Mouse (Mus musculus) kidney, embryonic 15.5 days (tissue): ENCODE results near the gene Sema3f. TPM values are rescaled to one million over a fixed set of nuclear protein-coding genes. Genes with fewer than 3 reads are reported as not detected.

Experiments used
- ATAC-seq: fragments of 200-750 bp; cut with Nextera tagmentation; replicated peaks from 2 replicates; pipeline ENCODE4 v1.8.0; 2017; ENCODE audit warnings: moderate TSS enrichment; ENCODE audit not compliant: low FRiP score
- H3K27ac ChIP-seq: fragments of 300-500 bp; sonication (generic); 2 replicates; pipeline ENCODE4 v1.5.1; 2015; ENCODE audit warnings: mild to moderate bottlenecking, inconsistent platforms
- H3K27me3 ChIP-seq: fragments of 300-500 bp; sonication (generic); 2 replicates; pipeline ENCODE4 v1.6.1; 2015; ENCODE audit warnings: inconsistent platforms
- H3K36me3 ChIP-seq: fragments of 300-500 bp; sonication (generic); 2 replicates; pipeline ENCODE4 v1.6.1; 2015; ENCODE audit warnings: inconsistent platforms
- H3K4me1 ChIP-seq: fragments of 300-500 bp; sonication (generic); 2 replicates; pipeline ENCODE4 v1.6.1; 2015; ENCODE audit warnings: inconsistent platforms
- H3K4me2 ChIP-seq: fragments of 300-500 bp; sonication (generic); 2 replicates; pipeline ENCODE4 v1.6.1; 2015; ENCODE audit warnings: moderate library complexity, mild to moderate bottlenecking, inconsistent platforms
- H3K4me3 ChIP-seq: fragments of 300-500 bp; sonication (generic); replicated peaks from 2 replicates; pipeline ENCODE4 v1.5.1; 2015; ENCODE audit warnings: mild to moderate bottlenecking, inconsistent platforms
- H3K9ac ChIP-seq: fragments of 300-500 bp; sonication (generic); 2 replicates; pipeline ENCODE4 v1.6.1; 2015; ENCODE audit warnings: mild to moderate bottlenecking, inconsistent platforms
- H3K9me3 ChIP-seq: fragments of 300-500 bp; sonication (generic); replicated peaks from 2 replicates; pipeline ENCODE4 v1.6.1; 2016; ENCODE audit warnings: inconsistent platforms
- WGBS: fragments of 180-500 bp; shearing (Covaris S2); methylation state at CpG from one replicate; pipeline ENCODE4 v1.1.7; 2015; ENCODE audit warnings: mixed read lengths; 5-methylcytosine and 5-hydroxymethylcytosine counted together
- polyA plus RNA-seq: library from polyadenylated mRNA; unstranded; fragments of >200 nt; fragmentation: Nextera tagmentation; extraction: Ambion mirVana; gene quantifications from 2 replicates; pipeline ENCODE4 v1.2.1, GENCODE M21; 2015

Sema3f gene
- polyA plus RNA-seq, 1 experiment from 2014 or later = 23.9 TPM

DNA sequence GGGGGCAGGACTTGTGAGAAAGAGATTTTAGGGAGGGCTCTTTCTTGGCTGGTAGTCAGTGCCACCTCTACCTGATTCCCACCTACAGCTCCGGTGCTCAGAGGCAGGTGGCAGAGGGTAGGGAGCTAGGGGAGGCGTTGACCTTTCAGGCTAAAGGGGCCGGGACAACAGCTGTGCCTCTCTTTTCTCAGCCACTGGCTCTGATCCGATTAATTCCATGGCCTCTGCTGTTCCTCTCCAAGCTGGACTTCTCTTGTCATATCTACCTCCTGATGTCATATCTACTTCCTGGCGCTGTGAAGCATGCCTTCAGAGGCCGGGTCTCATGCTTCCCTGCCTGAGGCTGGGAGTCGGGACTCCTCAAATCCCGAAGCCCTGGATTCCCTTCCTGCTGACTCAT, 42.3 kb downstream of the Sema3f start:
- no peaks in the 10 kb centered on the region for H3K9me3 ChIP-seq
- no peak overlapping the region for H3K9ac ChIP-seq
- no peak overlapping the region for H3K4me3 ChIP-seq
- H3K4me2 ChIP-seq = peak overlapping the region; percentile 93
- 38% methylated on average over 8 of the region's 8 CpGs for WGBS
- H3K36me3 ChIP-seq = no peaks in the 10 kb centered on the region
- peaks cover 57% of the 10 kb centered on the region for H3K4me1 ChIP-seq
- no peak for ATAC-seq
- H3K27ac ChIP-seq = 0 out of 2 replicates have a peak overlapping the region, but pooled peaks have one; percentile 14
- H3K27me3 ChIP-seq = peaks cover 23% of the 10 kb centered on the region

DNA sequence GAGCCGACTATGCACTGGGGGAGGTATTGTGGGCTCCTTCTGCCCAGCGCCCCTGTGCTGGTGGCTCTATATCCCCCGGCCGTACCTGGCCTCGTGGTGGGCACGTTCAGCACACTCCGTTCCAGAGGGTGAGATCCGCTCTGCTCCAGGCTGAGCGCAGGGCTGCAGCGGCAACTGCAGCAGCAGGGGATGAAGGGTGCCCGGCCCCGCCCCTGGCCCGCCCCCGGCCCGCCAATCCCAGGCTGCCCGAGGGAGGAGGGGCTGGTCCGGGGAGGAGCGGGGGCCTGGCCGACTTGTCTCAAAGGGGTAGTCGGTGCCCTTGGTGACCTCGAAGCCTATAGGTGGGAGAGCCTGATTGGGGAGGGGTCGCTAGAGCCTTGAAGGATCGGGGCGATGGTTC, 43.1 kb downstream of the Sema3f start:
- Histone ChIP-seq H3K27me3 (peaks cover 23% of the 10 kb centered on the region), H3K27ac (no peak overlapping the region; the same call in 1 of the 2 replicates)
- under 1% methylated on average over 24 of the region's 24 CpGs for WGBS

DNA sequence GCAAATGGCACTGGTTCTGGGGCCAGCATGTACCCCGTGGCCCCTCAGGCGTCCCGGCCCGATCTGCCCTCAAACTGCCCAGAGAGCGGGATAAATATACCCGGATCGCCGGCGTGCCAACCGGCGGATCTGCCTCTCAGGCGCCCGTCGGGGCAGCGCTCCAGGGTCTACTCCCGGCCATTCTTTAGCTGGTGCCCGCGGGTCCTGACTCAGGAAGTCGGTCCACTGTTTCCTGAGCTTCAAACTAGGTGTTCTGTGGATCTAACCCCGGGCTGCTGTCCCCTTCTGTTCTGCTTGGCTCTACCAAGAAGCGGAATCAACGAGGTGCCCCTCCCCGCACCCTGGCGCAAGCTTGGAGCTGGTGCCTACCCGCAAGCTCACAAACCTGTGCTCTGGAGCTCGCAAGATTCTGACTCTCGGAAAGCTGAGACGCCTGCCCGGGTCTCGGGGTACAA, 43.5 kb downstream of the Sema3f start:
- WGBS = 1% methylated on average over 30 of the region's 30 CpGs

More for the DNA sequence above, 43.1 kb downstream of the Sema3f start:
- Histone ChIP-seq H3K9me3 (no peaks in the 10 kb centered on the region), H3K9ac (peak overlapping the region; percentile 50), H3K4me2 (peak overlapping the region; percentile 93), H3K4me3 (peak overlapping the region; percentile 45), H3K36me3 (no peaks in the 10 kb centered on the region), H3K4me1 (peaks cover 58% of the 10 kb centered on the region)
- peak; percentile 90 for ATAC-seq

DNA sequence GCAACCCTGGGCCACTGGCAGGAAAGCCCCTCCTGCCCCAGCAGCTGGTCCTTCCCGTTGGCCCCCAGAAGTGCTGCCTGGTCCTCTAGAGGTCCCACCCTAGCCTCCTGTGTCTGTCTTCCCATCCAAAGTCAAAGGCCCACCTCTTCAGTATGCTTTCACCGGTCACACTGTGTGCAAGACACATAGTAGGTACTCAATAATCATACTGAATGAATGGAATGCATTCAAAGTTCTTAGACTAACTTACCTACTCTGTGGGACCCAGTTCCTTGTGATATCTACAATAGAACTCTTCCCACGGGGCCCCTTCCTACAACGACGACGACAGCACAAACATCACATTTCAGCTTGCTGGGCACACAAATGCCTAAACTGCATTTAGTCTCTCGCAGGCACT, 45.0 kb downstream of the Sema3f start:
- Histone ChIP-seq H3K4me1 (peaks cover 55% of the 10 kb centered on the region), H3K4me2 (no peak overlapping the region), H3K27me3 (peaks cover 23% of the 10 kb centered on the region), H3K4me3 (no peak overlapping the region), H3K27ac (no peak overlapping the region), H3K36me3 (no peaks in the 10 kb centered on the region), H3K9me3 (no peaks in the 10 kb centered on the region), H3K9ac (no peak overlapping the region)
- 83% methylated on average over 7 of the region's 7 CpGs for WGBS
- ATAC-seq = no peak

More for the DNA sequence above, 43.5 kb downstream of the Sema3f start:
- H3K36me3 ChIP-seq = no peaks in the 10 kb centered on the region
- H3K9me3 ChIP-seq = no peaks in the 10 kb centered on the region
- H3K4me1 ChIP-seq = peaks cover 58% of the 10 kb centered on the region
- peaks cover 23% of the 10 kb centered on the region for H3K27me3 ChIP-seq
- peak overlapping the region; percentile 93 for H3K4me2 ChIP-seq
- H3K4me3 ChIP-seq = peak overlapping the region; percentile 45
- H3K27ac ChIP-seq = no peak overlapping the region; the same call in 1 of the 2 replicates
- H3K9ac ChIP-seq = peak overlapping the region; percentile 50
- ATAC-seq = peak; percentile 23

DNA sequence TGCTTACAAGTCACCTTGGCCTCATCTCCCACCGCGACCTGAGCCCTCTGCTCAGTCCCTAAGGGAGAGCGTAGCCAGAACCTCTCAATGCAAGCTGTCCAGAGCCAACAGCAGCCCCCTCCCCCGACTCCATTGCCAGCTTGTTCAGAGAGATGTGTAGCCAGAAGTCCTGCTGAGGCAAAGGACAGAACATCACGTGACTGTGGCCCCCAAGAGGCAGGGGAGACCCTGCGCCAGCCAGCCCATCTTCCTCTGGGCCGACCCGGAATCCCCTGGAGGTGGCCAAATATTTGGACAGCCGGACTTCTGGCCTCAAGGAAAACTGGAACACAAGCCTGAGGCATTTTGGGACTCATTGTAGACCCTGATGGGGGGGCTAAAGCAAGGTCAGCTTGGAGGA, 46.8 kb downstream of the Sema3f start:
- Histone ChIP-seq H3K4me3 (no peak overlapping the region), H3K9me3 (no peaks in the 10 kb centered on the region), H3K4me2 (no peak overlapping the region), H3K4me1 (peaks cover 37% of the 10 kb centered on the region), H3K27ac (no peak overlapping the region), H3K27me3 (peaks cover 22% of the 10 kb centered on the region), H3K36me3 (no peaks in the 10 kb centered on the region), H3K9ac (no peak overlapping the region)
- WGBS = 38% methylated on average over 9 of the region's 9 CpGs
- ATAC-seq = no peak

DNA sequence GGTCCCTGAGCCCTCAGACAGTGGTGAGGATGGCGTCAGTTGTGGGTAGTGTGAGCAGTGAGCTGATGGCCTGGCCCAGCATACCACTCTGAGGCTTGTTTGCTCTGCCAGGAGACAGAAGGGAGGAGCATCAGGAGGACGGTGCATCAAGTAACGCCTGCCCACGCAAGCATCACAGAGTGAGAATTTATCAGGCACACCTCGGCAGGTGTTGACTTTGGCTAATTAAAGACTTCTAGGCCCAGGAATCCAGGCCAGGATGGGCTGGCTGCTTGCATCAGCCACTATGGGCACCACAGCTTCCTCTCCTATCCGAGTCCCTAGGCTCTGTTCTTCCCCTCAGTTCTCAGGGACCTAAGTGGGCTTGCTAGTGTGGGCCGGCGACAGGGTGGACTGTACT, 47.9 kb downstream of the Sema3f start:
- Histone ChIP-seq H3K4me1 (peaks cover 25% of the 10 kb centered on the region), H3K27me3 (peaks cover 20% of the 10 kb centered on the region), H3K4me3 (no peak overlapping the region), H3K27ac (no peak overlapping the region), H3K9ac (no peak overlapping the region), H3K9me3 (no peaks in the 10 kb centered on the region), H3K36me3 (no peaks in the 10 kb centered on the region), H3K4me2 (no peak overlapping the region)
- ATAC-seq = no peak
- 70% methylated on average over 8 of the region's 8 CpGs for WGBS

DNA sequence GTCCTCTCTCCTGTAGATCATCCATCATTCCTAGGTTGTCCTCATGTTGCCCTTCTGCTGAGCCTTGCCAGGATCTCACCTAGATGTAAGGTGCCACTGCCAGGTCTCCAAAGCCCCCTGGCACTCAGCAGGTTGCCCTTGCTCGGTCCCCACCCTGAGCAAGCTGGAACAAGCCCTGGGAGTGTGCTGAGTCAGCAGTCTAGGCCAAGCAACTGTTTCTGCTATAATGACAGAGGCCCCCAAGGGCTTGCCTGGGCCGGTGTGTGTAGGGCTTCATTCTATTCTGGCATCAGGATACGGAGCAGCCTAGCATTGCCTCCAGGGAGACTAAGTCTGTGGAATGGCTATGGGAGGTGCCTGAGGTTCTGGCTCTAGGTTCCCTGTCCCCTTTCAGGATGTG, 49.5 kb downstream of the Sema3f start:
- H3K27me3 ChIP-seq = peaks cover 11% of the 10 kb centered on the region
- H3K4me1 ChIP-seq = peaks cover 13% of the 10 kb centered on the region
- 62% methylated on average over 3 of the region's 3 CpGs for whole genome bisulfite sequencing
- no peak overlapping the region for H3K9ac ChIP-seq
- no peak overlapping the region for H3K4me2 ChIP-seq
- H3K4me3 ChIP-seq = no peak overlapping the region
- H3K9me3 ChIP-seq = no peaks in the 10 kb centered on the region
- H3K36me3 ChIP-seq = no peaks in the 10 kb centered on the region
- H3K27ac ChIP-seq = no peak overlapping the region
- no peak for ATAC-seq

DNA sequence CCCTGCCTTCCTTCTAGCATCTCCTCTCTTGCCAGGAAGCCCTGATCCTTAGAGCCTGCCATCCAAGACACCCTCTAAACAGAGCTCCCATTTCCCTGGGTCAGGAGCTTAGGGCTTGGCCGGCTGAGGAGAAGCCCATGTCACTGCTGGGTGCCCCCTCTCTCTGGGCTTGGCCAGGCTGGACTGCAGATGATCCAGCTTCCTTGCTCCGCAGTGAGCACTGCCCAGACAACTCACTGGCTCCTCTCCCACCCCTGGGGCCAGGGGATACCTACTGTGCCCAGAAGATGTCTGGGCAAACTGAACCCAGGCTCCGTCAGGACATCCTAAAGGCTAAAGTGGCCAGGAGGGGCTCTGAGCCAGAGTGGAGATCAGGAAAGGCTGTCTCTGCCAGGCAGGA, 50.3 kb downstream of the Sema3f start:
- no peak overlapping the region for H3K4me3 ChIP-seq
- no peak overlapping the region for H3K27ac ChIP-seq
- peaks cover 13% of the 10 kb centered on the region for H3K4me1 ChIP-seq
- no peak for ATAC-seq
- H3K9ac ChIP-seq = no peak overlapping the region
- no peaks in the 10 kb centered on the region for H3K9me3 ChIP-seq
- no peaks in the 10 kb centered on the region for H3K36me3 ChIP-seq
- peaks cover 3% of the 10 kb centered on the region; the same call in 1 of the 2 replicates for H3K27me3 ChIP-seq
- WGBS = 88% methylated on average over 3 of the region's 3 CpGs
- no peak overlapping the region for H3K4me2 ChIP-seq

DNA sequence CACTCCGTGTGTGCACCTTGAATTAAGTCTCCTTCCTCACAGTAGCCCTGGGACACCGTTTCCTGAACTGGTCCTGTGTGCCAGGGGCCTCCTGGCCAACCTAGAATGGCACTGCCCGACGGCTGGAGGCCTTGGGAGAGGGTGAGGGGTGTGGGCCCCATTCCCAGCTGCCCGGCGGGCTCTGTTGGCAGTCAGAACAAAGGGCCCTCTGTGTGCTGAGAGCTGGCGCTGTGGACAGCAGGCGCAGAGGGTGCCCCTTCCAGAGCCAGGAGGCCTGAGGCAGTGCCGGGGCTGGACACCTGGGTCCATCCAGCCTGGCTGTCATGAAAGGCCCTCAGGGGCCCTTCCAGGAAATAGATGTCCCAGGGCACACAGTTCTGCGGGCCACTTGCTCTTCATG, 50.7 kb downstream of the Sema3f start:
- Histone ChIP-seq H3K36me3 (no peaks in the 10 kb centered on the region), H3K9me3 (no peaks in the 10 kb centered on the region), H3K4me3 (no peak overlapping the region), H3K27me3 (no peaks in the 10 kb centered on the region), H3K4me1 (peaks cover 13% of the 10 kb centered on the region), H3K27ac (no peak overlapping the region), H3K4me2 (no peak overlapping the region), H3K9ac (no peak overlapping the region)
- ATAC-seq = no peak
- 85% methylated on average over 10 of the region's 10 CpGs for WGBS

DNA sequence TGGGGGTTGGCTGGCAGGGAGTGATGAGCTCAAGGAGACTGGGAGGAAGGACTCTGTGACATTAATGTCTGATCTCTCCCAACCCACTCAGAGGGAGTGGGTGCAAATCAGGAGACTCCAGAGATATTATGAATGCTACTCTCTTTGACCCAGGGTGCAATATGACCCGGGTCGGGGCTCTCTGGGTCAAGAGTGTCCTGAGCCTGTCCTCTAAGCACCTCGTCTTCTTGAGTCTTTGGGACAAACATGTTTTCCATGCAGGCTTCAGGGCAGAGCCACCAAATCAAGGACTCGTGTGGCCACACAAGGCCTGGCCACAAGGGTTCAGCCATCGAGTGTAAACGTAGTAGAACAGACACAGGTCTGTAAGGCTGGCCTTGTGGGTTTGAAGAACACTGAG, 52.2 kb downstream of the Sema3f start:
- no peak for ATAC-seq
- no peak overlapping the region for H3K27ac ChIP-seq
- WGBS = 75% methylated on average over 6 of the region's 6 CpGs

DNA sequence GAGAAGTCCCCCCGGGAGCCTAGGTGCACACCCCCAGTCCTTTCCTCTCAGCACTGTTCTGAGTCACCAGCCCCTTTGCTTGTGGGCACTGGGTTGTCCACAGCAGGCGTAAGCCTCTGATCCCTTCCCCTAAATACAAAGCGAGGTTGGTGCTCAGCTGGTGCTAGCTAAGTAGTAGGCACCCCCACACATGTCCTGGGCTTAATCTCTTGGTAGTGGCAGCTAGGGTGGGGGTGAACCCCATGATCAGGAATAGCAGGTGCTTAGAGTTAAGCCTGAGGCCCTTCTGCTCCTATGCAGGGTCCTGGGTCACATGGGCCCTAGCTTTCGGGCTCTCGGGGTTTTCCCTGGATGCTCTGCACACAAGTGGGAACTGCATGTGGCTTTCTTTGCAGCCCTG, 53.1 kb downstream of the Sema3f start:
- no peak overlapping the region for H3K27ac ChIP-seq
- H3K4me1 ChIP-seq = no peaks in the 10 kb centered on the region
- no peak overlapping the region for H3K9ac ChIP-seq
- H3K36me3 ChIP-seq = no peaks in the 10 kb centered on the region
- H3K9me3 ChIP-seq = no peaks in the 10 kb centered on the region
- 88% methylated on average over 5 of the region's 5 CpGs for WGBS
- no peaks in the 10 kb centered on the region for H3K27me3 ChIP-seq
- H3K4me3 ChIP-seq = no peak overlapping the region
- no peak overlapping the region for H3K4me2 ChIP-seq
- no peak for ATAC-seq

More for the DNA sequence above, 52.2 kb downstream of the Sema3f start:
- Histone ChIP-seq H3K9me3 (no peaks in the 10 kb centered on the region), H3K36me3 (no peaks in the 10 kb centered on the region), H3K4me3 (no peak overlapping the region), H3K27me3 (no peaks in the 10 kb centered on the region), H3K4me1 (peaks cover 2% of the 10 kb centered on the region), H3K9ac (no peak overlapping the region), H3K4me2 (no peak overlapping the region)

DNA sequence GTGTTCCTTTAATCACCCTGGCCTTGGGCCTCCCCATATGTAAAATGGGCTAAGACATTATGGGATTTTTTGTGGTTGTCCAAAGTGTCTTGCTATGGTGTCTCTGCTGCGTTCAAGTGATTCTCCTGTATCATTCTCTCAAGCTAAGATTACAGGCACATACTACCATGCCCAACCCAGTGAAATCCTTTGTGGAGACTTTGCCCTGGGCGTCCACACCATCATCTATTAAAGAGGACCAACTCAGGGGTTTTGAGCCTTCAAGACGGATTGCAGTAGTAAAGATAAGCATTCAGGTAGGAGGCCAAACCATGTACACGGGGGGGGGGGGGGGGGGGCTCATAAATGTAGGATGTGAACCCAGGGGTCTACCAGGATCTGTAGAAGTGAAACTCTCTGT, 55.7 kb downstream of the Sema3f start:
- no peak overlapping the region for H3K4me2 ChIP-seq
- H3K27ac ChIP-seq = no peak overlapping the region
- no peak overlapping the region for H3K9ac ChIP-seq
- H3K36me3 ChIP-seq = no peaks in the 10 kb centered on the region
- no peaks in the 10 kb centered on the region for H3K9me3 ChIP-seq
- no peak overlapping the region for H3K4me3 ChIP-seq
- no peak for ATAC-seq
- 94% methylated on average over 4 of the region's 4 CpGs for WGBS
- no peaks in the 10 kb centered on the region for H3K27me3 ChIP-seq
- H3K4me1 ChIP-seq = peaks cover 13% of the 10 kb centered on the region

DNA sequence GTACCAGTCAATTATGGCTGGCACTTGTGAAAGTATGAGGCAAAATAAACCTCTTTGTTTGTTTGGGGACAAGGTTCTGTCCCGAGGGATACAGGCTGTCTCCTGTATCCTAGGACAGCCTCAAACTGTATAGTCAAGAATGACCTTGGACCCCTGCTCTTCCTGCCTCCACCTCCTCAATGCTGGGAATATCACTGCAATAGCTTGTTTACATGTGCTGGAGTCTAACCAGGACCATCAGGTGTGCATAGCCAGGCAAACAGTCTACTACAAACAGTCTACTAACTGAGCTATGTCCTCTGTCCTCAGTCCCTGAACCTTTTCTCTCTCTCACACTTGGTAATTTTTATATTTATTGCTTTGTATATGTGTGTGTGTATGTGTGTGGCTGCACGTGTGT, 56.8 kb downstream of the Sema3f start:
- no peak for ATAC-seq
- no peak overlapping the region for H3K4me2 ChIP-seq
- H3K36me3 ChIP-seq = no peaks in the 10 kb centered on the region
- H3K9ac ChIP-seq = no peak overlapping the region
- WGBS = 78% methylated on average over 2 of the region's 2 CpGs
- H3K4me1 ChIP-seq = peaks cover 14% of the 10 kb centered on the region
- H3K27me3 ChIP-seq = no peaks in the 10 kb centered on the region
- H3K4me3 ChIP-seq = no peak overlapping the region
- H3K9me3 ChIP-seq = no peaks in the 10 kb centered on the region
- no peak overlapping the region for H3K27ac ChIP-seq
